Mouse (Mus musculus) embryonic facial prominence, embryonic 11.5 days (tissue): ENCODE results near the gene Syt1. TPM values are rescaled to one million over a fixed set of nuclear protein-coding genes. Genes with fewer than 3 reads are reported as not detected.

Experiments used
- ATAC-seq: fragments of 200-750 bp; cut with Nextera tagmentation; replicated peaks from 2 replicates; pipeline ENCODE4 v1.8.0; 2017; ENCODE audit warnings: low read depth; ENCODE audit not compliant: insufficient number of reproducible peaks, low FRiP score, low TSS enrichment
- DNase-seq: peaks from one replicate; pipeline ENCODE4 v3.0.0-alpha.2; 2015; ENCODE audit warnings: low spot score
- H3K27ac ChIP-seq: fragments of 300-500 bp; sonication (generic); replicated peaks from 2 replicates; pipeline ENCODE4 v1.5.1; 2014; ENCODE audit warnings: mild to moderate bottlenecking, low read depth, low read length, control low read depth
- H3K27me3 ChIP-seq: fragments of 300-500 bp; sonication (generic); 2 replicates; pipeline ENCODE4 v1.6.1; 2014; ENCODE audit warnings: mild to moderate bottlenecking, low read length, moderate library complexity, mixed read lengths; ENCODE audit not compliant: control insufficient read depth, insufficient read depth
- H3K36me3 ChIP-seq: fragments of 300-500 bp; sonication (generic); replicated peaks from 2 replicates; pipeline ENCODE4 v1.6.1; 2014; ENCODE audit warnings: low read depth, mild to moderate bottlenecking, low read length, moderate library complexity, mixed read lengths; ENCODE audit not compliant: control insufficient read depth, insufficient read depth
- H3K4me1 ChIP-seq: fragments of 300-500 bp; sonication (generic); 2 replicates; pipeline ENCODE4 v1.6.1; 2014; ENCODE audit warnings: low read length, mixed read lengths; ENCODE audit not compliant: control insufficient read depth, insufficient read depth
- H3K4me2 ChIP-seq: fragments of 300-500 bp; sonication (generic); 2 replicates; pipeline ENCODE4 v1.6.1; 2014; ENCODE audit warnings: low read depth, mild to moderate bottlenecking, control low read depth, low read length, moderate library complexity
- H3K4me3 ChIP-seq: fragments of 300-500 bp; sonication (generic); 2 replicates; pipeline ENCODE4 v1.5.1; 2014; ENCODE audit warnings: low read depth, low read length, control low read depth
- H3K9ac ChIP-seq: fragments of 300-500 bp; sonication (generic); replicated peaks from 2 replicates; pipeline ENCODE4 v1.6.1; 2014; ENCODE audit warnings: mild to moderate bottlenecking, control low read depth, low read length
- H3K9me3 ChIP-seq: fragments of 300-500 bp; sonication (generic); replicated peaks from 2 replicates; pipeline ENCODE4 v1.6.1; 2016; ENCODE audit warnings: mild to moderate bottlenecking, low read length, inconsistent platforms, mixed read lengths; ENCODE audit not compliant: control insufficient read depth
- WGBS: fragments of 180-500 bp; shearing (Covaris S2); extraction: QIAGEN DNeasy Blood & Tissue Kit; methylation state at CpG from one replicate; pipeline ENCODE4 v1.1.7; 2014; 5-methylcytosine and 5-hydroxymethylcytosine counted together
- polyA plus RNA-seq: library from polyadenylated mRNA; unstranded; fragments of >200 nt; fragmentation: Nextera tagmentation; extraction: Ambion mirVana; gene quantifications from 2 replicates; pipeline ENCODE4 v1.2.1, GENCODE M21; 2014

The Syt1 gene
- polyA plus RNA-seq, 1 experiment from 2014 or later, result 7.1 TPM

DNA sequence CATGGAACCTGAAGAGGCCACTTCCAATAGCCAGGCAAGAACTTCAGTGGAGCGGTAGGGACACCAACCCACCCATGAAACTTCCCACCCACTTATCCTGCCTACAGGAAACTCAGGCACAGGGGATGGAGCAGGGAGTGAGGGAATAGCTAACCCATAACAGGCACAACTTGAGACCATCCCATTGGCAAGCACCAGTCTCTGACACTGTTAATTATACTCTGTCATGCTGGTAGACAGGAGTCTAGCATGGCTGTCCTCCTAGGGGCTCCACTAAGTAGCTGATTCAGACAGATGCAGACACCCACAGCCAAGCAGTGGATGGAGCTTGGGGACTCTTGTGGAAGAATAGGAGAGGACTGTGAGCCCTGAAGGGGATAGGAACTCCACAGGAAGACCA lies 105.5 kb downstream of the Syt1 start:
- no peak overlapping the region for H3K4me3 ChIP-seq
- DNase-seq, result no peak
- no peaks in the 10 kb centered on the region for H3K27me3 ChIP-seq
- H3K9me3 ChIP-seq, result no peaks in the 10 kb centered on the region
- no peak for ATAC-seq
- H3K27ac ChIP-seq, result no peak overlapping the region
- H3K4me2 ChIP-seq, result no peak overlapping the region
- WGBS, result 100% methylated on average over 1 of the region's 1 CpGs
- no peaks in the 10 kb centered on the region for H3K36me3 ChIP-seq
- no peak overlapping the region for H3K9ac ChIP-seq
- H3K4me1 ChIP-seq, result no peaks in the 10 kb centered on the region

DNA sequence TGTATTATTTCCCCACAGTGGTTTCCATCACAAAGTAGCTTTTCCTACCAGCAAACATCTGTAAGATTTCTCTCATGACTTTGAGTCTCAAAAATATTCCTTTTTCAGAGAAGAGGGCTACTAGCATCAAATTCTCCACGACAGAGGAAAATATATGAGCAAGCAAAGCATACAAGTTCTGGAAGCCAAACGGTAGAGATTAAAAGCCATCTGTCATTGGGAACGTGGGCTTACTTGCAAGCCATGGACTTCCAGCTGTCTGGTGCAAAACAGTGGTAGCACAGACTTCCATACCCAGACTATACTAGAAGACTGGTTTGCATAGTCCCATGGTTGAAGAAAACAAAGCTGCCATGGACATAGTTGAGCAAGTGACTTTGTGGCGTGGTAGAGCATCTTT lies 106.4 kb downstream of the Syt1 start:
- Histone ChIP-seq H3K27ac (no peak overlapping the region), H3K4me2 (no peak overlapping the region), H3K4me1 (no peaks in the 10 kb centered on the region), H3K27me3 (no peaks in the 10 kb centered on the region), H3K36me3 (no peaks in the 10 kb centered on the region), H3K9me3 (no peaks in the 10 kb centered on the region), H3K4me3 (no peak overlapping the region), H3K9ac (no peak overlapping the region)
- DNase-seq (no peak), ATAC-seq (no peak)
- 76% methylated on average over 4 of the region's 4 CpGs for WGBS

DNA sequence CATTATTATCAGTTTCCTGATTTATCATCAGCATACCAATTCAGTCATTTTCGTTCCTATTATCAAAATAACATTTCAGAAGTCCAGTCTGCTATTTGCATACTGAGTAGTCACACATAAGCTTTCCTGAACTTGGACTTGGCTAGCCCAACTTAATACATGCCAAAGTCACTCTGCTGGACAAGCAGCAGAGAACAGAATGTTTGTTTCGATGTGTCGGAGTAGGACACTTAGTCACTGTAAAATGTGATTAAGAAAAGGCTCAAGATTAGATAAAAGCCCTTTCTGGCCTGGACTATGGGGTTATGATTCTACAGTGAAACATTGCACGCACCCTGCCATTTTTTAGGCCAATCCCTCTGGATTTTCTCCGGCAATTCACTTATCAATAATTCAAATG lies 114.3 kb downstream of the Syt1 start:
- 90% methylated on average over 5 of the region's 5 CpGs for WGBS
- Histone ChIP-seq H3K9me3 (no peaks in the 10 kb centered on the region), H3K4me1 (no peaks in the 10 kb centered on the region), H3K4me3 (no peak overlapping the region), H3K36me3 (no peaks in the 10 kb centered on the region), H3K9ac (no peak overlapping the region), H3K27me3 (no peaks in the 10 kb centered on the region), H3K27ac (no peak overlapping the region), H3K4me2 (no peak overlapping the region)
- DNase-seq (no peak), ATAC-seq (no peak)

DNA sequence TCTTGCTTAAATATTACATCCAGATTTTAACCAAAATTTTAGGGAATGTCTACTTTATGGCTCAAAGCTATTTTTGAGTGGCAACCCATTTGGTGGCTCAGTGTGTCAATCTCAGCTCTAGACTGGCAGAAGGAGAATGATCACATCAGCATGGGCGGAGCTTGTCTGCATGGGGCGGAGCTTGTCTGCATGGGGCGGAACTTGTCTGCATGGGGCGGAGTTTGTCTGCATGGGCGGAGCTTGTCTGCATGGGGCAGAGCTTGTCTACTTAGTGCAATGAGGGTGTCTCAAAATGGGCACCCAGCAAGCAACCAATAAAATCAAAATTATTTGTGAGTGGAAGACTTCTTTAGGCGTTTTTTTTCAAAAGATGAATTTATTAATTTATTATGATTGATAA lies 117.5 kb downstream of the Syt1 start:
- Histone ChIP-seq H3K9me3 (no peaks in the 10 kb centered on the region), H3K4me2 (no peak overlapping the region), H3K4me3 (no peak overlapping the region), H3K9ac (no peak overlapping the region), H3K27ac (no peak overlapping the region), H3K36me3 (no peaks in the 10 kb centered on the region), H3K4me1 (no peaks in the 10 kb centered on the region), H3K27me3 (no peaks in the 10 kb centered on the region)
- ATAC-seq (no peak), DNase-seq (no peak)
- 91% methylated on average over 6 of the region's 6 CpGs for WGBS

DNA sequence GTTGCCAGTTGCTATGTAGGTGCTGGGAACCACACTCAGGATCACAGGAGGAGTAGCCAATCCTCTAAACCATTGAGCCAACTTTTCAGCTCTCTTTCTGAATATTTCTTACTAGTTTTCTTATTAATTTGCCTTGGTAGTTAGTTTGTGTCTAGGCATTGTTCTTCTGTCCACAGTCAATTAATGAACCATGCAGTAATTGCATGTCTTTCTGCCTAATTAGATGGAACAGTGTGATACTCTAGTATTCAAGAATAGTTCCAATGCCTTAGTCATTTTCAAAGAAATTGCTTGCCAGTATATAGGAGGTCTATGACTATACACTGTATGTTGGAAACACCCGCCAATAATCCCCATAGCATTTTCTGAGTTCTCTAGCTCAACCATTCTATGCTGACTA lies 118.3 kb downstream of the Syt1 start:
- 82% methylated on average over 1 of the region's 1 CpGs for WGBS
- Histone ChIP-seq H3K36me3 (no peaks in the 10 kb centered on the region), H3K9ac (no peak overlapping the region), H3K4me2 (no peak overlapping the region), H3K9me3 (no peaks in the 10 kb centered on the region), H3K27ac (no peak overlapping the region), H3K27me3 (no peaks in the 10 kb centered on the region), H3K4me1 (no peaks in the 10 kb centered on the region), H3K4me3 (no peak overlapping the region)
- DNase-seq, result no peak
- ATAC-seq, result no peak

DNA sequence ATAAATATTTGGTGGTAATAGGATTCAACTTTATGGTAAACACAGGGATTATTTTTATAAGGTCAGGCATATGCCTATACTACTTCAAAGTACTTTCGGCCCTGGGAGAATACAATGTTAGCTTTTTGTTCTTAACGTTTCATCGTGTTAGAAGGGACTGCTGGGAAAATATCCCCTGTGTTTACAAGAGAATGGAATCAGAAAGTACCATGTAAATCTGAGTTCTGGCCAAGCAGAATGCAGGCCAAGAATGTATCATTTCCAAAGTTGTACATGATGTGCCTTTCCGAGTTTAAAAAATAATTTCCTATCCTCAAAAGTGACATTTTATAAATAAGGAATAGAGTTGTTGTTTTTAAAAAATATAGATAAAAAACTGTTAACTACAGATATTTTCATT lies 121.7 kb downstream of the Syt1 start:
- 82% methylated on average over 4 of the region's 4 CpGs for WGBS
- no peak for ATAC-seq

DNA sequence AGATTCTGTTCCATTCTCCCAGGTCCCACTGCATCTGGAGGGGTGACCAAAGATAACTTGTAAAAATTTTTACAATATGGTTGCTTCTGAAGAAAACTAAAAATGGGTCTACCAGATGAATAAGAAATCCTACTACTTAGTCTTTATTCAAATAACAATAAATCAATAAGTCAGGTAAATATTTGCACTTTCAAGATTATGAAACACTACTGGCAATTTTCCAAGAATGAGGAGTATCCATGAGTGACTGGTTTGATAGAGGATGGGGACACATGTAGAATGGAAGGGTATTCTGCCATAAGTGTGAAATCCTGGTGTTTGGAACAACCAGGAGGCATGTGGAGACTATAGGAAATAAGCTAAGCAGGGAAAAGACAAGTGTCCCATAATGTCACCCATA lies 124.0 kb downstream of the Syt1 start:
- Histone ChIP-seq H3K36me3 (no peaks in the 10 kb centered on the region), H3K27me3 (no peaks in the 10 kb centered on the region), H3K9me3 (no peaks in the 10 kb centered on the region), H3K4me2 (no peak overlapping the region), H3K4me1 (no peaks in the 10 kb centered on the region), H3K4me3 (no peak overlapping the region), H3K9ac (no peak overlapping the region), H3K27ac (no peak overlapping the region)
- no peak for DNase-seq
- no peak for ATAC-seq

More for the DNA sequence above, 121.7 kb downstream of the Syt1 start:
- Histone ChIP-seq H3K4me2 (no peak overlapping the region), H3K4me1 (no peaks in the 10 kb centered on the region), H3K27ac (no peak overlapping the region), H3K9me3 (no peaks in the 10 kb centered on the region), H3K4me3 (no peak overlapping the region), H3K9ac (no peak overlapping the region), H3K27me3 (no peaks in the 10 kb centered on the region), H3K36me3 (no peaks in the 10 kb centered on the region)
- no peak for DNase-seq

DNA sequence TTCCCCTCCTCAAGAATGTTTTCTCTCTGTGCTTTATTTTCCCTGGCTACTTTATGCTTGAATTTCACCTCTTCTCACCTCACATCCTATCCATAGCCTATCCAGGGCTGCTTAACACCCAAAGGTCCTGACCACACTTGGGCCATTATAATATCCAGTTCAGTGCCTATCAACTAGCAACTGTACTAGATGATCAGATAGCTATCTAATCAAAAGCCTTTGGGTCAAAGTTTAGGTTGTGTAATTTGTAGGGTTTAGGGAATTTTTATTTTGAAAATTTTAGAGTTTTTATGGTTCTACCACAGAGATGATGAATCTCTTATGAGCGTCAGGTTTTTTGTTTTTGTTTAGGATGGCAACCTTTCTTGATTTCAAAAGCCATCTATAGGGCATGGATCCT lies 125.0 kb downstream of the Syt1 start:
- H3K4me1 ChIP-seq, result no peaks in the 10 kb centered on the region
- H3K27ac ChIP-seq, result no peak overlapping the region
- 95% methylated on average over 1 of the region's 1 CpGs for WGBS
- no peak overlapping the region for H3K4me3 ChIP-seq
- DNase-seq (no peak), ATAC-seq (no peak)
- H3K9me3 ChIP-seq, result no peaks in the 10 kb centered on the region
- H3K36me3 ChIP-seq, result no peaks in the 10 kb centered on the region
- H3K4me2 ChIP-seq, result no peak overlapping the region
- no peak overlapping the region for H3K9ac ChIP-seq
- H3K27me3 ChIP-seq, result no peaks in the 10 kb centered on the region

DNA sequence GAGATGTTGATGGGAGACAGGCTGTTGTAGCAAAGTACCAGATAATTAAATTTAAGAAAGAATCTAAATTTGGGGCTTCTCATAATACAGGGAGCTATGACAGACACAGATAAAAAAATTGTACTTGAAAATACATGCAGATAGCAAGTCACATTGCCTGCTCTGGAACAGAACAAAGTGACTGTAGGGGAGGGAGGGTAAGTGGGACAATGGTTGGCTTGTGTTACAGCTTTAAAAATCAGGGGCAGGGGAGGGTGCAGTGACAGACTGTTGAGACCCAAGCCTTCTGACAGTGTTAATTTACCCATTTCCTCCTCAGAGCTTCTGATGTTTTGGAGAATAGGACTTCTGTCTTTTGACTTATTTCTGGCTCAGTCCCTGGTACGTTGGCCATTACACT lies 126.3 kb downstream of the Syt1 start:
- no peak; the same call in 1 of the 2 replicates for ATAC-seq
- no peak overlapping the region for H3K4me2 ChIP-seq
- WGBS, result 25% methylated on average over 1 of the region's 1 CpGs
- H3K27me3 ChIP-seq, result no peaks in the 10 kb centered on the region
- H3K27ac ChIP-seq, result no peak overlapping the region
- no peak overlapping the region for H3K4me3 ChIP-seq
- no peak overlapping the region for H3K9ac ChIP-seq
- H3K4me1 ChIP-seq, result no peaks in the 10 kb centered on the region
- H3K9me3 ChIP-seq, result no peaks in the 10 kb centered on the region
- no peaks in the 10 kb centered on the region for H3K36me3 ChIP-seq
- no peak for DNase-seq
